In the genomic region with DNA sequence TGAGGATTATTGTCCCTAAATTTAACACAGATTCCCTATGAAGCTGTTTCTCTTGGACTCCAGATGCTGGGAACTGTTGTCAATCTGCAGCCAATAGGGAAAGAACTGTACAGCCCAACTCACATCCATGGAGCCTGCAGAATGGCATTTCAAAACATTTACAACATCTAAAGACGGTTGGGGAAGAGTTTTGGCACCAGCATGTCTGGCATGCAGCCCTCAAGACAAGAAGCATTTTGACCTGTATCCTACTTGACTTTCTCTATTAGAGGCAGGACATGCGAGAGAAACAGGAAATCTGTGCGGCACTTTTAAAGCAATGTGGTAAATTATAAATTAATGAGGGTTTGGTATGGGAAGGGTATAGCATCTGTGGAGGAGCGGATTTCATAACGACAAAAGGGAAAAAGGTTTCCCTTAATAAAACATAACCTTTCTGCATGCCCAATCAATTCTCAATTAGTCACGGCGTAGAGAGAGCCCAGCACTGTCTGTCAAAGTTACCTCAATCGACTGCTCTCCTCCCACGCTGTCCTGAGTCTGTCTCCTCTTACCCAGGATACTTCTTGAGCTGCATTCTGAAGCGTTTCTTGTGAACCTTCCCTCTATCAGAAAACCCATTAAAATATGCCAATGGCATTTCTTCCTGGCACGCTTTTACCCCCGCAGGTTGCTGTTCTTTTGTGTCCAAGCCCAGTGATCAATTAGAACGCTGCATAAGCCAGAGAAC, we compare ENCODE assay signal across 10 mouse cellular contexts.
DNase-seq lines count a peak whose midpoint lies in the region; ATAC-seq lines count a peak whose summit lies in the region.
"Had no signal": no experiment of that assay in that cellular context is flagged by ENCODE, and none has a peak within 500 bp of the region (broad histone marks: within the 10 kb centered on the region; RNA-seq: fewer than 3 reads in every experiment).

No protein-coding gene starts in this region.

- no peak overlapping the region for H3K27ac ChIP-seq in embryonic facial prominence, embryonic 14.5 days (replicated peaks; ENCODE audit: low read depth, low read length)
- H3K27ac ChIP-seq: liver, embryonic 15.5 days had no signal

- no peak for ATAC-seq in embryonic facial prominence, embryonic 14.5 days (ENCODE audit: low read depth)

- WGBS in embryonic facial prominence, embryonic 14.5 days, result 40% methylated on average over 13 of the region's 13 CpGs

- no peaks in the 10 kb centered on the region for H3K36me3 ChIP-seq in embryonic facial prominence, embryonic 14.5 days (ENCODE audit: control insufficient read depth, insufficient read depth, low read length)
- H3K36me3 ChIP-seq: liver, embryonic 15.5 days had no signal

- no peaks in the 10 kb centered on the region for H3K9me3 ChIP-seq in embryonic facial prominence, embryonic 14.5 days (ENCODE audit: control insufficient read depth, low read length)
- H3K9me3 ChIP-seq: liver, embryonic 15.5 days had no signal

- no peak overlapping the region for H3K4me3 ChIP-seq in embryonic facial prominence, embryonic 14.5 days (ENCODE audit: low read depth, low read length)
- H3K4me3 ChIP-seq: liver, embryonic 15.5 days had no signal

- H3K9ac ChIP-seq in embryonic facial prominence, embryonic 14.5 days (ENCODE audit: low read depth, low read length), result no peak overlapping the region
- H3K9ac ChIP-seq: liver, embryonic 15.5 days had no signal

- peaks cover 13% of the 10 kb centered on the region for H3K4me1 ChIP-seq in embryonic facial prominence, embryonic 14.5 days (ENCODE audit: control insufficient read depth, insufficient read depth, low read length)
- H3K4me1 ChIP-seq: liver, embryonic 15.5 days had no signal

- intact Hi-C loops in left cerebral cortex, postnatal 4 days (cut with DNase I), result no loop called here

- no peaks in the 10 kb centered on the region for H3K27me3 ChIP-seq in embryonic facial prominence, embryonic 14.5 days (replicated peaks; ENCODE audit: control insufficient read depth, insufficient read depth, low read length)
- H3K27me3 ChIP-seq: liver, embryonic 15.5 days had no signal

- 0 out of 2 replicates have a peak overlapping the region, but pooled peaks have one; percentile 8 for H3K4me2 ChIP-seq in embryonic facial prominence, embryonic 14.5 days (ENCODE audit: low read depth, low read length)
- H3K4me2 ChIP-seq: liver, embryonic 15.5 days had no signal

- DNase-seq in left cerebral cortex, postnatal 4 days, result peak; percentile 7
- no peak for DNase-seq in left cerebral cortex, adult 9 months (ENCODE audit: low spot score in 2 of 2)
- peak; percentile 13 for DNase-seq in adrenal gland, postnatal 25 days
- peak; percentile 43 for DNase-seq in embryonic facial prominence, embryonic 14.5 days (ENCODE audit: low spot score)
- peak; percentile 30 for DNase-seq in lung, postnatal 36 days
- DNase-seq in frontal cortex, adult 2 months (ENCODE audit: extremely low spot score in 1 of 2, low spot score in 1 of 2), result no peak
- no peak for DNase-seq in urinary bladder, adult 2 months (ENCODE audit: low spot score)
- DNase-seq: cerebellum, adult 11 months; layer of hippocampus, postnatal 36 days had no signal

Comparison
In these comparisons a context has a peak if more than half of its experiments do, and no peak if none do; other contexts are left out.
1. DNase-seq: peak in left cerebral cortex, postnatal 4 days (single experiment), adrenal gland, postnatal 25 days (single experiment), embryonic facial prominence, embryonic 14.5 days (single experiment) and lung, postnatal 36 days (single experiment); none in left cerebral cortex, adult 9 months (0 of 2), frontal cortex, adult 2 months (0 of 2) and urinary bladder, adult 2 months (single experiment).